Mouse (Mus musculus) liver, embryonic 15.5 days (tissue): ENCODE measurements around the gene Rasa3. TPM values are rescaled to one million over a fixed set of nuclear protein-coding genes. Genes with fewer than 3 reads are reported as not detected.
A peak's percentile ranks its signal among the peaks of the same experiment; 100 is the strongest.

Experiments
- ATAC-seq: fragments of 200-750 bp; cut with Nextera tagmentation; 2 replicates; pipeline ENCODE4 v1.8.0; 2017; ENCODE audit warnings: moderate number of reproducible peaks, mild to moderate bottlenecking, moderate library complexity; ENCODE audit not compliant: insufficient read depth
- H3K27ac ChIP-seq: fragments of 300-500 bp; sonication (generic); replicated peaks from 2 replicates; pipeline ENCODE4 v1.5.1; 2015; ENCODE audit warnings: mild to moderate bottlenecking, inconsistent platforms
- H3K27me3 ChIP-seq: fragments of 300-500 bp; sonication (generic); 2 replicates; pipeline ENCODE4 v1.6.1; 2015; ENCODE audit warnings: mild to moderate bottlenecking, inconsistent platforms
- H3K36me3 ChIP-seq: fragments of 300-500 bp; sonication (generic); replicated peaks from 2 replicates; pipeline ENCODE4 v1.6.1; 2015; ENCODE audit warnings: moderate library complexity, mild to moderate bottlenecking, inconsistent platforms
- H3K4me1 ChIP-seq: fragments of 300-500 bp; sonication (generic); replicated peaks from 2 replicates; pipeline ENCODE4 v1.6.1; 2015; ENCODE audit warnings: inconsistent platforms
- H3K4me2 ChIP-seq: fragments of 300-500 bp; sonication (generic); 2 replicates; pipeline ENCODE4 v1.6.1; 2015; ENCODE audit warnings: moderate library complexity, mild to moderate bottlenecking, inconsistent platforms
- H3K4me3 ChIP-seq: fragments of 300-500 bp; sonication (generic); replicated peaks from 2 replicates; pipeline ENCODE4 v1.5.1; 2015; ENCODE audit warnings: mild to moderate bottlenecking, inconsistent platforms
- H3K9ac ChIP-seq: fragments of 300-500 bp; sonication (generic); 2 replicates; pipeline ENCODE4 v1.6.1; 2015; ENCODE audit warnings: moderate library complexity, mild to moderate bottlenecking, inconsistent platforms
- H3K9me3 ChIP-seq: fragments of 300-500 bp; sonication (generic); replicated peaks from 2 replicates; pipeline ENCODE4 v1.6.1; 2016; ENCODE audit warnings: inconsistent platforms
- WGBS: fragments of 180-500 bp; shearing (Covaris S2); methylation state at CpG from one replicate; pipeline ENCODE4 v1.1.7; 2015; ENCODE audit warnings: mixed read lengths; ENCODE audit not compliant: insufficient replicate concordance; 5-methylcytosine and 5-hydroxymethylcytosine counted together
- polyA plus RNA-seq: library from polyadenylated mRNA; unstranded; fragments of >200 nt; fragmentation: Nextera tagmentation; extraction: Ambion mirVana; gene quantifications from 2 replicates; pipeline ENCODE4 v1.2.1, GENCODE M21; 2015

Gene Rasa3
- polyA plus RNA-seq, 1 experiment from 2014 or later: 16.4 TPM

- H3K9ac ChIP-seq: no peak overlapping the region
- H3K4me3 ChIP-seq: no peak overlapping the region
- 80% methylated on average over 10 of the region's 10 CpGs for WGBS
- ATAC-seq: no peak
- no peak overlapping the region; the same call in 1 of the 2 replicates for H3K27ac ChIP-seq
- peaks cover 52% of the 10 kb centered on the region for H3K4me1 ChIP-seq
- H3K36me3 ChIP-seq: no peaks in the 10 kb centered on the region
- no peaks in the 10 kb centered on the region for H3K9me3 ChIP-seq
- H3K27me3 ChIP-seq: no peaks in the 10 kb centered on the region
- H3K4me2 ChIP-seq: no peak overlapping the region
Observed at GRCm38 (mm10) chr8:13668367-13668766, 9.0 kb downstream of the Rasa3 start.

- Histone ChIP-seq H3K9ac (no peak overlapping the region), H3K27me3 (no peaks in the 10 kb centered on the region), H3K4me3 (no peak overlapping the region), H3K27ac (0 out of 2 replicates have a peak overlapping the region, but pooled peaks have one; percentile 4), H3K4me1 (peaks cover 47% of the 10 kb centered on the region), H3K4me2 (no peak overlapping the region), H3K36me3 (no peaks in the 10 kb centered on the region), H3K9me3 (no peaks in the 10 kb centered on the region)
- WGBS: 75% methylated on average over 4 of the region's 4 CpGs
- ATAC-seq: no peak
Observed at GRCm38 (mm10) chr8:13667917-13668316, 9.5 kb downstream of the Rasa3 start.

- H3K36me3 ChIP-seq: no peaks in the 10 kb centered on the region
- WGBS: 34% methylated on average over 8 of the region's 8 CpGs
- no peak overlapping the region for H3K27ac ChIP-seq
- no peak overlapping the region for H3K4me3 ChIP-seq
- H3K9ac ChIP-seq: no peak overlapping the region
- H3K4me1 ChIP-seq: peaks cover 29% of the 10 kb centered on the region
- H3K4me2 ChIP-seq: no peak overlapping the region
- ATAC-seq: 0 out of 2 replicates have a peak, but pooled peaks have one; percentile 25
- no peaks in the 10 kb centered on the region for H3K9me3 ChIP-seq
- no peaks in the 10 kb centered on the region for H3K27me3 ChIP-seq
Observed at GRCm38 (mm10) chr8:13665944-13666343, 11.5 kb downstream of the Rasa3 start.

DNA sequence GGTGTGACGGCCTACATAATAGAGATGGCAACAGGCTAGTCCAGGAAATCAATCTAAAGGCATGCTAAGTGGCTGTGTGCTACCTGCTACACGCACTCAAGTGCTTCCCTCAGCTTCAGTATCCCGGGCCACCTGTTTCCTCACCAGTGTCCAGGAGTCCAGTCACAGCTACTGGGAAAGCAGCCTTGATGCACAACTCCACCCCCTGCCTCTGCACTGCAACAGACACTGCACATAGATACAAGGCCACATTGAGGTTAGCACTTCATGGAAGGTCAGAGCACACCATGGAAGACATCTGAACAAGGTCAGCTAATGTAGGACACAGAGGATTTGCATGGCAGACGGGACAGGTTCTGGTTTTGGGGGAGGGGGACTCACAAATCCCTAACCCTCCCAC, 11.9 kb downstream of the Rasa3 start:
- H3K4me2 ChIP-seq: no peak overlapping the region
- WGBS: 67% methylated on average over 4 of the region's 4 CpGs
- H3K36me3 ChIP-seq: no peaks in the 10 kb centered on the region
- no peak overlapping the region for H3K27ac ChIP-seq
- no peaks in the 10 kb centered on the region for H3K9me3 ChIP-seq
- no peak overlapping the region for H3K9ac ChIP-seq
- H3K4me1 ChIP-seq: peaks cover 27% of the 10 kb centered on the region
- ATAC-seq: no peak
- no peak overlapping the region for H3K4me3 ChIP-seq
- H3K27me3 ChIP-seq: no peaks in the 10 kb centered on the region

GRCm38 (mm10) chr8:13664711-13665210, 12.6 kb downstream of the Rasa3 start:
- H3K4me1 ChIP-seq: peaks cover 21% of the 10 kb centered on the region
- WGBS: 71% methylated on average over 6 of the region's 6 CpGs
- H3K4me3 ChIP-seq: no peak overlapping the region
- no peak overlapping the region for H3K27ac ChIP-seq
- H3K9ac ChIP-seq: no peak overlapping the region
- ATAC-seq: no peak
- H3K36me3 ChIP-seq: no peaks in the 10 kb centered on the region
- H3K4me2 ChIP-seq: no peak overlapping the region
- H3K9me3 ChIP-seq: no peaks in the 10 kb centered on the region
- no peaks in the 10 kb centered on the region for H3K27me3 ChIP-seq

DNA sequence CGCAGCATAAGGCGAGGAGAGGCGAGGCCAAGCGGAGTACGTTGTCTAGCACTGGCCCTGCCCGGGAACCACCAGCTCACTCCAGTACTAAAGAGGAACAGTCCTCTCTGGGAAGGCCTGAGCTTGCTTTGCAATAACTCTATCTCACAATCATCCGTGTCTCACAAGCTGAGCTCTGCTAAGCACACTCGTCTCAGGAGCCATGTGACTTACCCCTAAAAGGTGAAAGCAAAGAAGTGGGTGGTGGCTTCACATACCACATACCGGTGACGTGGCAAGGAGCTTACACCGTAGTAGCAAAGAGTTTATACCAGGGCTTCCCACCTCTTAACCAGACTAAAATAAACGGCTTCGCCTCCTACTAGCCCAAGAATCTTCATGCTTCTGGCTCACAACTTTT, 17.1 kb downstream of the Rasa3 start:
- Histone ChIP-seq H3K4me2 (no peak overlapping the region), H3K9me3 (no peaks in the 10 kb centered on the region), H3K4me3 (no peak overlapping the region), H3K4me1 (peaks cover 7% of the 10 kb centered on the region; the same call in 1 of the 2 replicates), H3K27ac (no peak overlapping the region), H3K27me3 (no peaks in the 10 kb centered on the region), H3K9ac (no peak overlapping the region), H3K36me3 (no peaks in the 10 kb centered on the region)
- no peak; the same call in 1 of the 2 replicates for ATAC-seq
- 66% methylated on average over 13 of the region's 13 CpGs for WGBS

GRCm38 (mm10) chr8:13657479-13657878, 19.9 kb downstream of the Rasa3 start:
- H3K4me1 ChIP-seq: 0 out of 2 replicates have a peak, but pooled peaks cover 2% of the 10 kb centered on the region
- 74% methylated on average over 12 of the region's 12 CpGs for WGBS
- H3K9me3 ChIP-seq: no peaks in the 10 kb centered on the region
- H3K9ac ChIP-seq: no peak overlapping the region
- no peak overlapping the region for H3K27ac ChIP-seq
- no peak overlapping the region for H3K4me3 ChIP-seq
- H3K27me3 ChIP-seq: no peaks in the 10 kb centered on the region
- no peak overlapping the region for H3K4me2 ChIP-seq
- no peaks in the 10 kb centered on the region for H3K36me3 ChIP-seq
- ATAC-seq: no peak

GRCm38 (mm10) chr8:13655033-13655351, 22.4 kb downstream of the Rasa3 start:
- H3K27me3 ChIP-seq: no peaks in the 10 kb centered on the region
- no peaks in the 10 kb centered on the region for H3K9me3 ChIP-seq
- no peak overlapping the region for H3K27ac ChIP-seq
- peaks cover 3% of the 10 kb centered on the region; the same call in 1 of the 2 replicates for H3K4me1 ChIP-seq
- no peak overlapping the region for H3K4me3 ChIP-seq
- no peak overlapping the region for H3K4me2 ChIP-seq
- no peak overlapping the region for H3K9ac ChIP-seq
- 64% methylated on average over 5 of the region's 5 CpGs for WGBS
- H3K36me3 ChIP-seq: no peaks in the 10 kb centered on the region
- no peak for ATAC-seq

DNA sequence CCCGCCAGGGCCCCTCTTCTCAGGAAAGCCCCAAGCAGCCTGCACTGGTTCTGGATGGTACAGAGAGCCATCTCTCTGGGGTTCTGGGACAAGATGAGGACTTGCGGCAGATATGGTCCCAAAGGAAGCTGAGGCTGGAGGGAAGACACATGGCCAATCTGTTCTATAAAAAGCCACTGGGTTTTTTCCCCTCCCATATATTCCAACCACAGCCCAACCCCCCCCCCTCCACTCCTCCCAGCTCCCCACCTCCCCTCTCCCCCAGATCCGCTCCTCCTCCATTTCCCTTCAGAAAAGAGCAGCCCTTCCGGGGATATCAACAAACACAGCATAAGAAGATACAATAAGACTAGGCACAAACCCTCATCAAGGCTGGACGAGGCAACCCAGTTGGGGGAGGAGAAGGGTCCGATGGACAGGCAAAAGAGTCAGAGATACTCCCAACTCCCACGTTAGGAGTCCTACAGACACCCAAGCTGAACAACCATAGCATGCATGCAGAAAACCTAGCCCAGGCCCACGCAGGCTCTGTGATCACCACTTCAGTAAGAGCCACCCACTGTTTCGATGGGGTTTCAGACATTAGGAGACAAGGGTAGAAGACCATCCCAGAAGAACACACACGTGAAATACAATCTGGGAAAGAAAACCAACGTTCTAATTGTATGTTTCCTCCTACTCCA, 22.9 kb downstream of the Rasa3 start:
- no peaks in the 10 kb centered on the region for H3K9me3 ChIP-seq
- H3K4me2 ChIP-seq: no peak overlapping the region
- H3K27me3 ChIP-seq: no peaks in the 10 kb centered on the region
- ATAC-seq: no peak
- 64% methylated on average over 11 of the region's 11 CpGs for WGBS
- H3K4me3 ChIP-seq: no peak overlapping the region
- H3K36me3 ChIP-seq: no peaks in the 10 kb centered on the region
- H3K4me1 ChIP-seq: peaks cover 5% of the 10 kb centered on the region; the same call in 1 of the 2 replicates
- no peak overlapping the region for H3K9ac ChIP-seq
- no peak overlapping the region for H3K27ac ChIP-seq

GRCm38 (mm10) chr8:13650541-13651191, 26.7 kb downstream of the Rasa3 start:
- H3K4me1 ChIP-seq: peaks cover 26% of the 10 kb centered on the region
- H3K36me3 ChIP-seq: no peaks in the 10 kb centered on the region
- WGBS: 71% methylated on average over 11 of the region's 11 CpGs
- no peak overlapping the region for H3K9ac ChIP-seq
- no peaks in the 10 kb centered on the region for H3K27me3 ChIP-seq
- H3K4me2 ChIP-seq: no peak overlapping the region
- ATAC-seq: no peak
- H3K27ac ChIP-seq: no peak overlapping the region
- H3K9me3 ChIP-seq: no peaks in the 10 kb centered on the region
- no peak overlapping the region for H3K4me3 ChIP-seq

GRCm38 (mm10) chr8:13649154-13649515, 28.3 kb downstream of the Rasa3 start:
- Histone ChIP-seq H3K9ac (no peak overlapping the region), H3K4me2 (peak overlapping the region; percentile 13; the same call in 1 of the 2 replicates), H3K27ac (peak overlapping the region; percentile 62), H3K9me3 (no peaks in the 10 kb centered on the region), H3K27me3 (no peaks in the 10 kb centered on the region), H3K4me1 (peaks cover 33% of the 10 kb centered on the region), H3K4me3 (no peak overlapping the region), H3K36me3 (no peaks in the 10 kb centered on the region)
- no peak for ATAC-seq
- WGBS: 6% methylated on average over 3 of the region's 3 CpGs
